Mouse (Mus musculus): Measurements from ENCODE around the gene Shcbp1l. TPM values are rescaled to one million over a fixed set of nuclear protein-coding genes. Genes with fewer than 3 reads are reported as not detected.
"Not testable (repeated sequence)": the region's sequence is repeated elsewhere in the genome, so short reads cannot be mapped to it uniquely, and the experiment has no call there.

Shcbp1l gene
- 0.63 and 0.97 TPM in 2 replicates for polyA plus RNA-seq (2015; fragmentation: Nextera tagmentation; extraction: Ambion mirVana)

- 0 out of 2 replicates have a peak within 1 kb of the TSS, but pooled peaks have one; percentile 44 for H3K27ac ChIP-seq (ENCODE audit: low read depth, low read length)
Observed at GRCm38 (mm10) chr1:153424770-153425584, at the start of gene Shcbp1l. Shcbp1l (plus strand) TSS chr1:153425162.

GRCm38 (mm10) chr1:153376446-153376845 lies 48.5 kb upstream of the Shcbp1l start:
- no peak for ATAC-seq
- Histone ChIP-seq H3K9me3 (ENCODE audit: control insufficient read depth, low read length) (no peaks in the 10 kb centered on the region), H3K36me3 (ENCODE audit: control insufficient read depth, insufficient read depth, low read length) (no peaks in the 10 kb centered on the region), H3K4me2 (ENCODE audit: low read length) (no peak overlapping the region), H3K27ac (ENCODE audit: low read depth, low read length) (no peak overlapping the region), H3K4me1 (ENCODE audit: control insufficient read depth, insufficient read depth, low read depth, low read length) (no peaks in the 10 kb centered on the region), H3K9ac (ENCODE audit: low read depth, low read length) (no peak overlapping the region), H3K4me3 (ENCODE audit: low read length) (no peak overlapping the region), H3K27me3 (replicated peaks; ENCODE audit: control insufficient read depth, insufficient read depth, low read length) (no peaks in the 10 kb centered on the region)
- 17% methylated on average over 6 of the region's 6 CpGs for WGBS

More at GRCm38 (mm10) chr1:153424770-153425584, at the start of gene Shcbp1l:
- H3K36me3 ChIP-seq (ENCODE audit: control insufficient read depth, insufficient read depth, low read length) = no peaks in the 10 kb centered on the region
- peak within 1 kb of the TSS; percentile 68 for H3K4me3 ChIP-seq (ENCODE audit: low read length)
- peak; percentile 93 for ATAC-seq
- H3K9me3 ChIP-seq (ENCODE audit: control insufficient read depth, low read length) = no peaks in the 10 kb centered on the region
- H3K27me3 ChIP-seq (replicated peaks; ENCODE audit: control insufficient read depth, insufficient read depth, low read length) = no peaks in the 10 kb centered on the region
- H3K9ac ChIP-seq (ENCODE audit: low read depth, low read length) = peak within 1 kb of the TSS; percentile 75
- WGBS = 2% methylated on average over 59 of the region's 60 CpGs
- H3K4me2 ChIP-seq (ENCODE audit: low read length) = peak within 1 kb of the TSS; percentile 97
- peaks cover 4% of the 10 kb centered on the region; the same call in 1 of the 2 replicates for H3K4me1 ChIP-seq (ENCODE audit: control insufficient read depth, insufficient read depth, low read depth, low read length)

GRCm38 (mm10) chr1:153378587-153378986 lies 46.4 kb upstream of the Shcbp1l start:
- Histone ChIP-seq H3K9me3 (ENCODE audit: control insufficient read depth, low read length) (no peaks in the 10 kb centered on the region), H3K36me3 (ENCODE audit: control insufficient read depth, insufficient read depth, low read length) (no peaks in the 10 kb centered on the region), H3K4me1 (ENCODE audit: control insufficient read depth, insufficient read depth, low read depth, low read length) (no peaks in the 10 kb centered on the region), H3K9ac (ENCODE audit: low read depth, low read length) (no peak overlapping the region), H3K27ac (ENCODE audit: low read depth, low read length) (no peak overlapping the region), H3K4me3 (ENCODE audit: low read length) (no peak overlapping the region), H3K4me2 (ENCODE audit: low read length) (no peak overlapping the region), H3K27me3 (replicated peaks; ENCODE audit: control insufficient read depth, insufficient read depth, low read length) (no peaks in the 10 kb centered on the region)
- WGBS = 59% methylated on average over 6 of the region's 6 CpGs
- no peak for ATAC-seq

- Histone ChIP-seq H3K36me3 (ENCODE audit: control insufficient read depth, insufficient read depth, low read length) (no peaks in the 10 kb centered on the region), H3K4me3 (ENCODE audit: low read length) (no peak overlapping the region), H3K4me1 (ENCODE audit: control insufficient read depth, insufficient read depth, low read depth, low read length) (no peaks in the 10 kb centered on the region), H3K4me2 (ENCODE audit: low read length) (no peak overlapping the region), H3K9me3 (ENCODE audit: control insufficient read depth, low read length) (no peaks in the 10 kb centered on the region), H3K9ac (ENCODE audit: low read depth, low read length) (no peak overlapping the region), H3K27me3 (replicated peaks; ENCODE audit: control insufficient read depth, insufficient read depth, low read length) (no peaks in the 10 kb centered on the region), H3K27ac (ENCODE audit: low read depth, low read length) (no peak overlapping the region)
- no peak for ATAC-seq
- 87% methylated on average over 5 of the region's 5 CpGs for WGBS
Observed at GRCm38 (mm10) chr1:153379832-153380231, 45.1 kb upstream of the Shcbp1l start.

- Histone ChIP-seq H3K4me1 (ENCODE audit: control insufficient read depth, insufficient read depth, low read depth, low read length) (no peaks in the 10 kb centered on the region), H3K4me3 (ENCODE audit: low read length) (no peak overlapping the region), H3K9ac (ENCODE audit: low read depth, low read length) (no peak overlapping the region), H3K36me3 (ENCODE audit: control insufficient read depth, insufficient read depth, low read length) (no peaks in the 10 kb centered on the region), H3K4me2 (ENCODE audit: low read length) (no peak overlapping the region), H3K27me3 (replicated peaks; ENCODE audit: control insufficient read depth, insufficient read depth, low read length) (no peaks in the 10 kb centered on the region), H3K9me3 (ENCODE audit: control insufficient read depth, low read length) (no peaks in the 10 kb centered on the region), H3K27ac (ENCODE audit: low read depth, low read length) (no peak overlapping the region)
- WGBS = 90% methylated on average over 9 of the region's 9 CpGs
- ATAC-seq = no peak
Observed at GRCm38 (mm10) chr1:153380746-153381282, 44.1 kb upstream of the Shcbp1l start.

GRCm38 (mm10) chr1:153385081-153385480 lies 39.9 kb upstream of the Shcbp1l start:
- no peak for ATAC-seq
- H3K4me3 ChIP-seq (ENCODE audit: low read length) = no peak overlapping the region
- H3K9me3 ChIP-seq (ENCODE audit: control insufficient read depth, low read length) = no peaks in the 10 kb centered on the region
- no peaks in the 10 kb centered on the region for H3K36me3 ChIP-seq (ENCODE audit: control insufficient read depth, insufficient read depth, low read length)
- H3K4me2 ChIP-seq (ENCODE audit: low read length) = no peak overlapping the region
- 79% methylated on average over 6 of the region's 6 CpGs for WGBS
- H3K27ac ChIP-seq (ENCODE audit: low read depth, low read length) = no peak overlapping the region
- H3K27me3 ChIP-seq (replicated peaks; ENCODE audit: control insufficient read depth, insufficient read depth, low read length) = no peaks in the 10 kb centered on the region
- no peak overlapping the region for H3K9ac ChIP-seq (ENCODE audit: low read depth, low read length)
- H3K4me1 ChIP-seq (ENCODE audit: control insufficient read depth, insufficient read depth, low read depth, low read length) = no peaks in the 10 kb centered on the region

- H3K27ac ChIP-seq (ENCODE audit: low read depth, low read length); H3K4me1 ChIP-seq (ENCODE audit: control insufficient read depth, insufficient read depth, low read depth, low read length); ATAC-seq; H3K27me3 ChIP-seq (replicated peaks; ENCODE audit: control insufficient read depth, insufficient read depth, low read length); H3K9ac ChIP-seq (ENCODE audit: low read depth, low read length); H3K4me2 ChIP-seq (ENCODE audit: low read length); H3K9me3 ChIP-seq (ENCODE audit: control insufficient read depth, low read length); H3K36me3 ChIP-seq (ENCODE audit: control insufficient read depth, insufficient read depth, low read length); H3K4me3 ChIP-seq (ENCODE audit: low read length): not testable (repeated sequence)
- WGBS = 88% methylated on average over 5 of the region's 5 CpGs
Observed at GRCm38 (mm10) chr1:153385661-153386060, 39.3 kb upstream of the Shcbp1l start.

- Histone ChIP-seq H3K9ac (ENCODE audit: low read depth, low read length) (no peak overlapping the region), H3K4me1 (ENCODE audit: control insufficient read depth, insufficient read depth, low read depth, low read length) (no peaks in the 10 kb centered on the region), H3K4me2 (ENCODE audit: low read length) (no peak overlapping the region), H3K9me3 (ENCODE audit: control insufficient read depth, low read length) (no peaks in the 10 kb centered on the region), H3K36me3 (ENCODE audit: control insufficient read depth, insufficient read depth, low read length) (no peaks in the 10 kb centered on the region), H3K27me3 (replicated peaks; ENCODE audit: control insufficient read depth, insufficient read depth, low read length) (no peaks in the 10 kb centered on the region), H3K27ac (ENCODE audit: low read depth, low read length) (no peak overlapping the region), H3K4me3 (ENCODE audit: low read length) (no peak overlapping the region)
- ATAC-seq = peak; percentile 87
- 54% methylated on average over 25 of the region's 25 CpGs for WGBS
Observed at GRCm38 (mm10) chr1:153386271-153387069, 38.5 kb upstream of the Shcbp1l start.

GRCm38 (mm10) chr1:153395706-153396105 lies 29.3 kb upstream of the Shcbp1l start:
- not testable (repeated sequence) for H3K4me3 ChIP-seq (ENCODE audit: low read length); H3K27ac ChIP-seq (ENCODE audit: low read depth, low read length); H3K36me3 ChIP-seq (ENCODE audit: control insufficient read depth, insufficient read depth, low read length); H3K4me1 ChIP-seq (ENCODE audit: control insufficient read depth, insufficient read depth, low read depth, low read length); ATAC-seq; H3K4me2 ChIP-seq (ENCODE audit: low read length); H3K9me3 ChIP-seq (ENCODE audit: control insufficient read depth, low read length); H3K27me3 ChIP-seq (replicated peaks; ENCODE audit: control insufficient read depth, insufficient read depth, low read length); H3K9ac ChIP-seq (ENCODE audit: low read depth, low read length)
- 73% methylated on average over 4 of the region's 4 CpGs for WGBS

Measured in hindbrain, embryonic 16.5 days (tissue).